ENCODE assay signal across 23 mouse cellular contexts in the genomic region with DNA sequence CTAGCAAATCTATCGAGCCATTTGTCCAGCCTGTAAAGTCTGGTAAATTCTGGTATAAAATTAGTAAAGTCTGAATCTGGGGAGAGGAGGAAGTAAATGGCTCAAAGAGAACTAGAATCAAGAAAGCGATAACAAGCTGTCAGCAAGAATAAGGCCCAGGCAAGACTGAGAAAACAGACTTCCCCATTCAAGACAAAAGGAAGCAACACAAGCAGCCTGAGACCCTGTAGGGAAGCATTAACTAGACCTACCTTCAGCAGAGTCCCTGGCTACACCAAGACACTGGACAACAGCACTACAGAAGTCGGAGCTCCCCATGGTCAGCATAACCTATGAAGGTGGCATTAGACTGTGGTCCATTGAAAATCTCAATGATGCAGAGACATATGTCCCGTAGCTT.
A peak's percentile ranks its signal among the peaks of the same experiment; 100 is the strongest.
DNase-seq lines count a peak whose midpoint lies in the region; ATAC-seq and TF ChIP-seq lines count a peak whose summit lies in the region.
"Had no signal": no experiment of that assay in that cellular context is flagged by ENCODE, and none has a peak within 500 bp of the region (broad histone marks: within the 10 kb centered on the region; RNA-seq: fewer than 3 reads in every experiment).

No protein-coding gene starts in this region.

- H3K4me3 ChIP-seq in lung, embryonic 16.5 days (ENCODE audit: low read length) = no peak overlapping the region
- no peak overlapping the region for H3K4me3 ChIP-seq in small intestine, adult 2 months (ENCODE audit: low read depth, low read length)
- H3K4me3 ChIP-seq: embryonic facial prominence, embryonic 10.5 days; forebrain, embryonic 12.5 days; heart, adult 2 months; hindbrain, embryonic 12.5 days; limb, embryonic 15.5 days; lung, embryonic 15.5 days; neural tube, embryonic 12.5 days had no signal

- 68% methylated on average over 4 of the region's 4 CpGs for WGBS in lung, embryonic 16.5 days
- WGBS in small intestine, adult 2 months = 84% methylated on average over 4 of the region's 4 CpGs

- no peaks in the 10 kb centered on the region for H3K9me3 ChIP-seq in lung, embryonic 16.5 days (ENCODE audit: control insufficient read depth, low read length)
- H3K9me3 ChIP-seq: embryonic facial prominence, embryonic 10.5 days; forebrain, embryonic 12.5 days; hindbrain, embryonic 12.5 days; limb, embryonic 15.5 days; lung, embryonic 15.5 days; neural tube, embryonic 12.5 days had no signal

- no peaks in the 10 kb centered on the region for H3K36me3 ChIP-seq in lung, embryonic 16.5 days (ENCODE audit: control insufficient read depth, insufficient read depth, low read length)
- H3K36me3 ChIP-seq in small intestine, adult 2 months (ENCODE audit: control insufficient read depth, insufficient read depth, low read length) = no peaks in the 10 kb centered on the region
- H3K36me3 ChIP-seq: embryonic facial prominence, embryonic 10.5 days; forebrain, embryonic 12.5 days; hindbrain, embryonic 12.5 days; limb, embryonic 15.5 days; lung, embryonic 15.5 days; neural tube, embryonic 12.5 days had no signal

- no peak overlapping the region for H3K9ac ChIP-seq in lung, embryonic 16.5 days (ENCODE audit: low read length)
- H3K9ac ChIP-seq: forebrain, embryonic 12.5 days; hindbrain, embryonic 12.5 days; limb, embryonic 15.5 days; lung, embryonic 15.5 days; neural tube, embryonic 12.5 days had no signal

- H3K4me1 ChIP-seq in lung, embryonic 16.5 days (replicated peaks; ENCODE audit: control insufficient read depth, insufficient read depth, low read length) = peaks cover 6% of the 10 kb centered on the region; the same call in 1 of the 2 replicates
- no peaks in the 10 kb centered on the region for H3K4me1 ChIP-seq in small intestine, adult 2 months (ENCODE audit: control insufficient read depth, insufficient read depth, insufficient read length, low read length)
- H3K4me1 ChIP-seq: embryonic facial prominence, embryonic 10.5 days; forebrain, embryonic 12.5 days; hindbrain, embryonic 12.5 days; limb, embryonic 15.5 days; lung, embryonic 15.5 days; neural tube, embryonic 12.5 days had no signal

- no peak overlapping the region for H3K27ac ChIP-seq in lung, embryonic 16.5 days (ENCODE audit: low read length)
- peak overlapping the region; percentile 59 for H3K27ac ChIP-seq in small intestine, adult 2 months (ENCODE audit: insufficient read depth, low read depth, low read length)
- H3K27ac ChIP-seq: embryonic facial prominence, embryonic 10.5 days; forebrain, embryonic 12.5 days; heart, adult 2 months; hindbrain, embryonic 12.5 days; limb, embryonic 15.5 days; lung, embryonic 15.5 days; neural tube, embryonic 12.5 days had no signal

- no peak for TF ChIP-seq POLR2A in small intestine, adult 2 months (IDR thresholded peaks at IDR 0.05; ENCODE audit: low read depth, low read length)

- peak; percentile 21 for DNase-seq in layer of hippocampus, adult 11-12 months (ENCODE audit: low spot score)
- no peak for DNase-seq in layer of hippocampus, postnatal 25 days (ENCODE audit: extremely low spot score in 1 of 2, low spot score in 1 of 2)
- DNase-seq in lung, postnatal 10 days = no peak
- DNase-seq in cerebellum, postnatal 25 days = no peak
- DNase-seq in thymus, postnatal 14 days = no peak
- DNase-seq: adrenal gland, postnatal 14 days; cerebellum, adult 18-20 months; cerebellum, postnatal 36 days; kidney, adult 18-20 months; kidney, postnatal 10 days; right cerebral cortex, adult 18-20 months; thymus, postnatal 36 days had no signal

- no peak for TF ChIP-seq CTCF in small intestine, adult 2 months (IDR thresholded peaks at IDR 0.05; ENCODE audit: extremely low read depth, insufficient read length, insufficient replicate concordance, low read depth, low read length)

- ATAC-seq in lung, embryonic 16.5 days (ENCODE audit: low read depth) = 0 out of 2 replicates have a peak, but pooled peaks have one; percentile 28
- peak; percentile 71 to 80 for ATAC-seq in hematopoietic stem cell, adult 5-6 weeks (replicated peaks in 1 of 2; ENCODE audit: insufficient read depth in 1 of 2, low FRiP score in 2 of 2, low TSS enrichment in 1 of 2, low read depth in 1 of 2, poor library complexity in 2 of 2, severe bottlenecking in 2 of 2)
- ATAC-seq: activated CD4-positive, CD25-positive, alpha-beta regulatory T cell, adult 4 months had no signal

- H3K27me3 ChIP-seq in lung, embryonic 16.5 days (ENCODE audit: control insufficient read depth, insufficient read depth, low read depth, low read length) = no peaks in the 10 kb centered on the region
- H3K27me3 ChIP-seq in small intestine, adult 2 months (ENCODE audit: control insufficient read depth, insufficient read depth, low read length) = no peaks in the 10 kb centered on the region
- H3K27me3 ChIP-seq: forebrain, embryonic 12.5 days; hindbrain, embryonic 12.5 days; limb, embryonic 15.5 days; lung, embryonic 15.5 days; neural tube, embryonic 12.5 days had no signal

- no peak overlapping the region for H3K4me2 ChIP-seq in lung, embryonic 16.5 days (ENCODE audit: low read depth, low read length)
- H3K4me2 ChIP-seq: forebrain, embryonic 12.5 days; hindbrain, embryonic 12.5 days; limb, embryonic 15.5 days; lung, embryonic 15.5 days; neural tube, embryonic 12.5 days had no signal
